Mouse (Mus musculus): ENCODE data around the gene Klhl6. TPM values are rescaled to one million over a fixed set of nuclear protein-coding genes. Genes with fewer than 3 reads are reported as not detected.

The Klhl6 gene
- total RNA-seq, 2 experiments from 2014 or later = 6.5 to 6.8 TPM

Other genes with a start within 250 kb of the Klhl6 start
- 1 to 10 TPM; 1.1 to 1.3 TPM for gene B3gnt5, start 222.8 kb downstream of the Klhl6 start, total RNA-seq (2021)
- gene Klhl24, start 114.5 kb upstream of the Klhl6 start, total RNA-seq (2021) = 100 to 1,000 TPM; 210 to 229 TPM
- gene Yeats2, start 158.0 kb upstream of the Klhl6 start, total RNA-seq (2021) = 10 to 100 TPM; 17.4 to 21.0 TPM